Mouse (Mus musculus): Measurements from ENCODE around the gene Oasl2.

DNA sequence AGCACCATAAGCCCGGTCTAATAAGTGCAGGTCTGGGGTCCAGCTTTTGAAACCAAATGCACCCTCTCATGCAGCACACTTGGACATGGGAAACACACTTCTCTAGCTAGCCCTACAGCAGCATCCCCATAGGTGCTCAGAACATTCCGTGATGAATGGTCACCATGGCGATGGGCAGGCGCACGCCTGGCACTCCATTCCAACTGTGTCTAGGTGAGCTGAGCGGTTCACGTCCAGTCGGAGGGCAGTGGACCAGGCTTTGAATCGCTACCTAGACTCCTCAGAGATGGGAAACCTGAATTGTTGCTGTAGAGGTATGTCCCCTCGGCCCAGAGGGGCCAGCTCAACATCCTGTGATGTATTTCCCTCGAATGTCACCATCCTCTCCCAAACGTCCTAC, 31.5 kb upstream of the Oasl2 start:
- no peak for TF ChIP-seq CTCF (conservative IDR thresholded peaks at IDR 0.05; ENCODE audit: low read length)
- TF ChIP-seq NANOG (IDR thresholded peaks at IDR 0.05; ENCODE audit: borderline replicate concordance, low read length) = no peak
- TF ChIP-seq POU5F1 (IDR thresholded peaks at IDR 0.05; ENCODE audit: borderline replicate concordance, low read length) = no peak
